Mouse (Mus musculus): Measurements from ENCODE around the gene Prss35.

The Prss35 gene

DNA sequence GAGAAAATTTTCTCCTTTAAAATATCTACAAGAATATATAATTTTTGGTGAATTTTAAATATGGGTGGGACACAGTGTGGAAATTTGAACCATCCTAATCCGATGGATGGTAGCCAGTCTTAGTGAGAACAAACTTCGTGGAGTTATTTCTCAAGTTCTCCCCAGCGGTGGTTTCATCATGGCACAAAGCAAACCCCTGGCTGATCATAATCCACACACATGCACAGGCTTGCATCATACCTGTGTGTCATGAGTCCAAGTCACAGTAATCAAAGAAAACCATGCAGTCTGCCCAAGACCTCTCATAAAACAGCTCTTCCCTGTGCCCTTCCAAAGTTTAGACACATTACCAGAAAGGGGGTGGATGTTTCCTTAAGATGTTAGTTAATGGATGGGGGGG, 13.6 kb upstream of the Prss35 start:
- no peak for DNase-seq (ENCODE audit: extremely low spot score, low read depth, low spot score)

DNA sequence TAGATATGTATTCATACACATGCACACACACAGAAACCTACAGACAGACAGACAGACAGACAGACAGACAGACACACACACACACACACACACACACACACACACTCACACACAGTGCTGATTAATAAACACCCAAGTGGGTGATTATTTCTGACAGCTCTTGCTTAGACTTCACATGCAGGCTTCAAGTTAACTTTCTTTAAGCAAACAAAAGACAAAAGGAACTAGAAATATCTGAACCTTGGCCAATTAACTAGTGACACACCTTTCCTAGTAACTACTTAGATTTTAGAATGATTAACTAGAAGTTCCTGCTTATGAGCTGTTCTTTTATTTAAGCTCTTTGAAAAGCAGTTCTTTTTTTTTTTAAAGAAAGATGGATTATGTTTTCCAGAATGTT, 9.1 kb upstream of the Prss35 start:
- no peak for DNase-seq (ENCODE audit: extremely low spot score, low read depth, low spot score)

DNA sequence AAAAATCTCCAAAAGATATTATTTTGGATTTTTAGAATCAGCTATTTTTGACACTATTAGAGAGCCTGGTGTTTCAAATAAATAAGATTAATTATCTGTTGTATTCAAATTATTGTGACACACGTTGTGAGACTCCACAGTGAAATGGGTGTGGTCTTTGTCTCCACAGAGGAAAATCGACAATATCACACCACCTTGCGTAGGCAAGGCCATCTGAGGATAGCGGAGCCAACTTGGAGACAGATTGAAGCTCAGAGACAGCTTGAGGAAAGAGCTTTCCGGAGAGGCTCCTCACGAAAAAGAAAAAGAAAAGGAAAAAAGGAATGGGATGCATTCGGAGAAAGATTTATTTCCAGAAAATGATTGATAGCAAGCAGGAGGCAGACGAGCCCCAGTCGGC, 8.7 kb upstream of the Prss35 start:
- DNase-seq (ENCODE audit: extremely low spot score, low read depth, low spot score), result no peak

GRCm38 (mm10) chr9:86736991-86737390, 6.5 kb upstream of the Prss35 start:
- no peak for DNase-seq (ENCODE audit: extremely low spot score, low read depth, low spot score)

- DNase-seq (ENCODE audit: extremely low spot score, low read depth, low spot score), result no peak
Observed at GRCm38 (mm10) chr9:86738067-86738466, 5.4 kb upstream of the Prss35 start.

DNA sequence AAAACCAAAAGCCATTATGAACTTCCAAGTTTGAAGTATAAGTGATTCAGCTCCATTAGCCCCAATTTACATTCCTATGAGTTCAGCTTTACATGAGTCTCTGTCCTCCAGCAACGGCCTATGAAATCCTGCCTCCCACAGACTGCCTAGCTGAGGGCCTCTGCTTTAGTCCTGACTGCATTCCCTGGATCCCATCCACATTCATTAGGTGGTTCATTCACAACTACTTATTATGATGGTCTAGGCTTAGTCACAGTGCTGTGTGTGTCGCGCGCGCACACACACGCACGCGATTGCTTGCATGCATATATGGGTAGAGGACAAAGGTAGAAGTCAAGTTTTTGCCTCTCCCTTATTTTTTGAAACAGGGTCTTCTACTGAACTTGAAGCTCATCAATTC, 4.6 kb upstream of the Prss35 start:
- DNase-seq (ENCODE audit: extremely low spot score, low read depth, low spot score), result no peak

- no peak for DNase-seq (ENCODE audit: extremely low spot score, low read depth, low spot score)
Observed at GRCm38 (mm10) chr9:86739971-86740370, 3.5 kb upstream of the Prss35 start.

DNA sequence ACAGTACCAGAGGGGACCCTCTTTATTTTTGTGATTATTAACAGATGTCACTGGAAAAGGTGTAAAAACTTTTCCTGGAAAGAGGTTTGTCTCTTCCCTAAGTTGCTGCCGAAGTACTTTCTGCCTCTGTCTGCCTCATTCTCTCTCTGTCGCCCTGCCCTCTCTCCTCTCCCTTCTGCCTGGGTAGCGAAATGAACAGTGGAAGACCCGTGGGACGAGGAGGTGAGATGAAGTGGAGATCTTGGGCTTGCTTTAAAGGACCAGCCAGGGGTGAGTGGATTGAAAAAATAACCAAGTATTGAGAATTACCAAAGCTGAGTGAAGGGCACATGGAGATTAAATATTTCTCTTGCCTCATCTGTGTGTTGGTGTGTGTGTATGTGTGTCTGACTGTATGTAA, 592 bp downstream of the Prss35 start:
- no peak for DNase-seq (ENCODE audit: extremely low spot score, low read depth, low spot score)

DNA sequence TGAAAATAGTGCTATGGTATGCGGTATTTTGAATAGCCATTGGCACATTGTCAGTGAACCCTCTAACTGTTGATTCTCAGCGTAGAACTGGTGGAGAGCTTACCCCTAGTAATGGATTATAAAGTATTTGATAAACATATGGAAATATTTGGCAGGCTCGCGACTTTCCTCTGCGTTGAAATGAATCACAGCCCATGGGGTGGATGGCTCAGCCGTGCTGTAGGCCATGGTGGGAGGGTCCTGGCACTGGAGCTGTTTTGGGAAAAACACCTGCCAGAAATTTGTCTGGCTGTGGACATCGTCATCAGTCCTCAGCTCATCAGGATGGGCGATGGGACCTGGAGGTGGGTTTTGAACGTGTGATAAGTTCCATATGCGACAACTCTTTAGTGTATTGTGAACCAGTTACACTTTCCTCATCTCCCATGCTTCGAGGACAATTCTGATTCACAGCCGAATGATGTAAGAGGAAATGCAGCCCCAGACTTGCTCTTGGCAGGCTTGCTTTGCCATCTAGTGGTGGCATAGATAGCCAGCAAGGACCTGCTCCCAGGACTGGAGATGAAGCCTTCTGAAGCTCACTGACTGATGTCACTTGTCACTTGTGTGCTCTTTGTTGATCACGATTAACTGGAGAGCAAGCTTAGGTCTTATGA, 2.6 kb downstream of the Prss35 start:
- no peak for DNase-seq (ENCODE audit: extremely low spot score, low read depth, low spot score)

DNA sequence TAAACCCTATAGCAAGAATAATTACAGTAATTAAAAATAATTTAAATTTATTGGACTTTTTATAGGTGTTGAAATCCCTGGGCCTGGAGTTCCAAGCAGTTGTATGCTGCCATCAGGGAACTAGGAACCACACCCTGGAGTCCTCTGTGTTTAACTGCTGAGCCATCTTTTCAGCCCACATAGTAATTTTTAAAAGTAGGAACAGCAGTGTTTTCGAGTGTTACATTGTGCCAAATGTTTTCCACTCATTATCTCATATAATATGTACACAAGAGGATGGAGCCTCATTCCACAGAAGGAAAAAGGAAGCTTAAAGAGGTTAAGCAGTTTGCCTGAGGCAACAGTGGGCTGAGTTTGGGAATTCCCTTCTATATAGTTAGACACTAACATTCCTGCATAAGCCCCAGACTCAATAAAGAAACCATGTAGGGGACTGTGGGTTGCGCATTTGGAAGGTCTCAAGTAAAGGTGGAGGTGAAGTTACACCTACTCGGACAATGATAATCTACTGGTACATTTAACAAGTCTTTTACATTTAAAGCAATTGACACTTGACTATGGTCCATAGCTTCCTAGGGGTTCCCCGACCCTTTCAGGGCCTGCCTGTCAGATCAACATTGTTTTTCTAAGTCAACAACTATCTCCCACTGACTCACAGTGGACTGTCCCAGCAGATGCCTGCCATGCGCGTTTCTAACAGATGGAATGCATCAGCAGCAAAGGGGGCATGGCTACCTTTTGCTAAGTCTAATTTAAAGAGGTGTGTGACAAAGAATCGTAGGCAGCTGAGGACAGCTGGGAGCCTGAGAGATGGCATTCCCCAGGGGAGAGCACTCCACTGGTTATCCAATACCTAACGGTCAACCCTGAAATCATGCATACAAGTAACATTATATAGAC, 19.3 kb downstream of the Prss35 start:
- DNase-seq (ENCODE audit: extremely low spot score, low read depth, low spot score), result peak; percentile 24

- no peak for DNase-seq (ENCODE audit: extremely low spot score, low read depth, low spot score)
Observed at GRCm38 (mm10) chr9:86764002-86764401, 20.6 kb downstream of the Prss35 start.

DNA sequence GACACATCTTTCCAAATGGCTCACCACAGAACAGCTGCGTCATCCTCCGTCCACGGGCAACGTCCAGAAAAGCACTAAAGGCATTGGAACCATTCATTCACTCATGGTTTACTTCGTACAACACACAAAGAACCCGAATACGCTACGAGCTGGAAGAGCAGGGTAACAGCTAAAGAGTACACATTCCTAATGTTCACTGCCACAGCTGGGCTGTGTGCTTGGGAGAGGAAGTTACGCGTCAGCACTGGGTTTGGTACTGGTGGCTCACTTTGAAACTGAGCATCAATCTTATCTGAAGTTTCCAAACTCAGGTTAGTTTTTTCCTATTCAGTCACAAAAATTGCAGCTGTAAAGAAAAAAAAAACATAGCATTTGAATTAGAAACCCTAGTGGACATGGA, 23.5 kb downstream of the Prss35 start:
- DNase-seq (ENCODE audit: extremely low spot score, low read depth, low spot score), result no peak

GRCm38 (mm10) chr9:86772897-86773296, 29.4 kb downstream of the Prss35 start:
- DNase-seq (ENCODE audit: extremely low spot score, low read depth, low spot score), result no peak

GRCm38 (mm10) chr9:86773996-86774395, 30.5 kb downstream of the Prss35 start:
- no peak for DNase-seq (ENCODE audit: extremely low spot score, low read depth, low spot score)

- no peak for DNase-seq (ENCODE audit: extremely low spot score, low read depth, low spot score)
Observed at GRCm38 (mm10) chr9:86775374-86775773, 31.9 kb downstream of the Prss35 start.

- no peak for DNase-seq (ENCODE audit: extremely low spot score, low read depth, low spot score)
Observed at GRCm38 (mm10) chr9:86777309-86777708, 33.9 kb downstream of the Prss35 start.

DNA sequence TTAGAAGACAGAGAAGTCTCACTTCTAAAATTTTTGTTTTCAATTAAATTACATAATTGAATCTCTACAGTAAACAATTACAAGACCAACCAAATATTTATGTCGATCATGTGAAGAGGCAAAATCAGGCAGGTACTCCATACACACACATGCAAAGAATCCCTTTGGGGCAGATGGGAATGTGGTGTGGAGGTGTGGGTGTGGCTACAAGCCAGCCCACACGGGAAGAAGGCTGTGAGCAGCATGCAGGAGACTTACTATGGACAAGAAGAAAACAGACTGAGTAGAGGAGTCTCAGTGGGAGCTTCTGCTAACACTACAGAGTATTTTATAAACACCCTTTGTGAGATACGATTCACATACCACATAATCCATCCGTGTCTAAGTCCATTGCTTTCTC, 34.8 kb downstream of the Prss35 start:
- no peak for DNase-seq (ENCODE audit: extremely low spot score, low read depth, low spot score)

DNA sequence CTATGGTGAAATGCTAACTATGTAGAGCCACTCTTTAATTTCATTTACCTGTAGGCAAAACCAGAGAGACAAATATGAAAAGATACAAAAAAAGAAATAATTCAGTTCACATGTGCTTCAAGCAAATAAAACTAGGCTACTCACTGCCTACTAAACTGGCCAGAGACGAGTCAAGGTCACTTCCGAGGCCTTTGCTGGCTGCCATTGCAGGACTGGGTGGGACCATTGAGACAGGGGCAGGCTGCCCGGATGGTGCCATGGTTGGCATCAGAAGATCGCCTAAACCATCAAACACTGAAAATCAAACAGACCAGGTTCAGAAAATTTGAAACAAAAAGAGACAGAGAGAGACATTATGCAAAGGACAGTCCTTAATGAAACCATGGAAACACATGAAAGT, 38.0 kb downstream of the Prss35 start:
- no peak for DNase-seq (ENCODE audit: extremely low spot score, low read depth, low spot score)

GRCm38 (mm10) chr9:86782836-86783235, 39.4 kb downstream of the Prss35 start:
- DNase-seq (ENCODE audit: extremely low spot score, low read depth, low spot score), result no peak

DNA sequence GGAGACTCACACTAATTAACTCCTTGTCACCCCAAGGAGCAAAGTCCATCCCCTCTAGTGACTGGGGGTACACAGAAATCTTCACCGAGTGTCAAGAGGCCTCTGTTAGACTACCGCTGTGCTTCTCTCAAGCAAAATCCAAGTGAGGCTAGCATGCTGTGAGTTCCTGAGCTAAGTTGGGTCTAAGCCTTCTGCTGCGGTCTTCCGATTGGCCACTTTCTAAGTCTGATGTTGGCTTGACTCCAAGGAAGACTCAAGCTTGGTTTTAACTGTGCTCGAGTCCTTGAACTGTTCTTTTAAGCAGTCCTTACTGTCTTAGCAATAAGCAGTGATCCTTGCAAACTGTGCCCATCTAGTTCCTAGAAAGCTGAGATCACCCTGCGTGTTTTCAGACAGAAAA, 45.7 kb downstream of the Prss35 start:
- DNase-seq (ENCODE audit: extremely low spot score, low read depth, low spot score), result no peak

DNA sequence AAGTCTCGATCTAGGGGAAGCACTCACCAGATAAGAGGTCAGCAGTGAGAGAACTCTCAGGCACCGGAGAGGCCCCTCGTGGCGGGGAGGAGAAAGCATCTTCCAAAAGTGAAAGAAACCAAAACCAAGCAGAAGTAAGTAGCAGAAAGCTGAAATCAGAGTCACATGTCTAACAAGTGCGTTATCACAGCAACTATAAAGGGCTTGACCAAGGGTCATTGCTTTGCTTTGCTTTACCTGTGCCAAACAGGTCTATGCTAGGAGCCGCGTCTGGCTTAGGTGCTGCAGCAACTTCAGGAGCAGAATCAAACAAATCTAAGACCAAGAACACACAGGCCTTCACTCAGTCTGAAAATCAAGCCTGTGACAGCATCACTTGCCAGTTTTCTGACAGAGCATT, 48.5 kb downstream of the Prss35 start:
- no peak for DNase-seq (ENCODE audit: extremely low spot score, low read depth, low spot score)

- no peak for DNase-seq (ENCODE audit: extremely low spot score, low read depth, low spot score)
Observed at GRCm38 (mm10) chr9:86795236-86795635, 51.8 kb downstream of the Prss35 start.

Measured in hindlimb bud, embryonic 11.5 days (tissue).